Mouse (Mus musculus): ENCODE measurements at regions not wholly inside any gene's neighbourhood (a gene's known extent, or its start where the extent isn't known, plus 50 kb on each side); places are given as distances from the start of the nearest gene placed in this dataset.

DNA sequence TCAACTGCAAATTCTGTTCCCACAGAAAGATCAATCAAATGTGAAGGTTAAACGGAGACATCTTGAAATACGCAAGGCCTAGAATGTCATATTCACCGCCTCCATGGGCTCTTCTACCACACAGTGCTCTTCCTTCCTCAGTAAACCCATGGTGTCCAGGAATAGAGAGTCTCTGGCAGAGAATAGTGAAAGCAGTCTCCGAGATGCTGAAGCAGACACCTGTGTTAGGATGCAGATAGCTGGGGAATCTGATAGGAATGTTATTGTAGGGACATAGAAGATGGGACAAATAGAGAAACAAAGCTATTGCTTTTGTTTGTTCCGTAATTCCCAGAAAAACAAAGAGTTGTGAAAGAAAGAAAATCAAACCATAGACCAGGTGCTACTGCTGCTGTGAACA, 328.5 kb downstream of the Cd83 start:
- no peak for ATAC-seq (replicated peaks; ENCODE audit: low FRiP score, poor library complexity, severe bottlenecking)

DNA sequence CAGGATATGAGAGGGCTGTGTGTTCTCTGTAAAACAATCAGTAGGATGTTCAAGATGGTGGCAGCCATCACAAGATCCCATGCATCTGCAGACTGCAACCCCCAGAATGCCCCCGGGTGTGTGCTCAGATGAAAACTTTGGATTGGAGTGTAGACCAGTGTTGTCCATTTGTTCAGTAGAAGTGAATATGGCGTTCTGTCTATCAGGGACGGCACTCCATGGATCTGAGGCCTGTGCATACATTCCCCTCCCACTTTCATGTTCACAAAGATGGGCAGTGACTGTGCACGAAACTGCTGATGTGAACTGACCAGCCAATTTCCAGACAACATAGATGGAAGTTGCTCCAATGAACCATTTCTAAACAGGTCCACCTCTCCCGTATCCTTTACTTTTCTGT, 330.3 kb downstream of the Cd83 start:
- no peak for ATAC-seq (replicated peaks; ENCODE audit: low FRiP score, poor library complexity, severe bottlenecking)

DNA sequence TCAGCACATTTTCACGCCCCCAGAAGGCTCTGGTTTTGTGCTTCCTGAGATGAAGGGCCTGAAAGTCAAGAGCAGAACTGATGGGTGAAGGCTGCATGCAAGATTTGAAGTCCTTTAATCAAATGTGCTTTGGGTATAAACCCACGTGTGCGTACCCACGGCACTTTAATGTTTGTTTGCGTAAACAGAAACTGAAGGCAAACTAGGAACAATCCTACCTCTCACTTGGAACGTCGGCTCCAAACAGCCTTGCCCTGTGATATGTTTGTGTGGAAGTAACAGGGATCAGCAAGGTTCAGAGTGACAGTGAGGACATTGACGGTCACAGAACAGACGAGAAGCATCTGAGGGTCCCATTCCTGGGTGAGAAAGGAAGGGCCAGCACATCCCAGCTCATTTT, 333.3 kb downstream of the Cd83 start:
- ATAC-seq (replicated peaks; ENCODE audit: low FRiP score, poor library complexity, severe bottlenecking), result no peak

DNA sequence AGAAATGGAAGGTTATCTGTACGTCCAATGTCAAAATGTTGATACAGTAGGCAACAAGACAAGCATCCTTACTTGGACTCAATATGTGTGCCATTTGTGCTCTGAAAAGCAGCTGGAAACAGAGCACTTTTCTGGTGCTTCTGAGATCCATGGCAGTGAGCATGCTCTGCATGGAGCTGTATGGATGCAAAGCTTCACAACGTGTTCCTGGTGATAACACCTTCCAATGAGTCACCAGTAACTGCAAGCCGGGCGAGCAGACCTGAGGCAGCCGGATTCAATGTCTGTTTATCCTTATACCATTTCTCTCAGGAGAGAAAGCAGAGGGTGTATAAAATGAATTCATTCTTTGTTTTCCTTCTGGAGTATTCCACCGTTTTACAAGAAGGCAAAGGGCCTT, 334.3 kb downstream of the Cd83 start:
- ATAC-seq (replicated peaks; ENCODE audit: low FRiP score, poor library complexity, severe bottlenecking), result no peak

DNA sequence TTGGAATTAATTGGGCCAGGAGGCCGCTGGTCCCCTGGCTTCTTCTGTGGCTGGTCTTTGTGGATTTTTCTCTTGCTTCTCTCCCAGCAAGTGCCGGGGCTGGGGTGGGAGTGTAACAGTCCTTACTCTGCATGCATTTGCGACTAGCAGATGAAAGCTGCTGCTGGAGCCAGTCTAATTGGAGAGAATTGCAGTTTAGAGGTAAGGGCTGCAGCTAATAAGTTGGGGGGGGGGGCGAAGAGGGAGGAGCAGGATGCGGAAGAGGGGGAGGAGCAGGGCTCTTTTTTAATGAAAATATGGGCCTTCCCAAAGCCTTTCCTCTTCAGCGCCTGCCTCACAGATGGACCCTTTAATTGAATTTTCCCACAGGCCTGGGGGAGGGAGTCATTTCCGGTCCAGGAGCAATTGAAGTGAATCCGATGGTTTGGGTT, 336.7 kb downstream of the Cd83 start:
- no peak for ATAC-seq (replicated peaks; ENCODE audit: low FRiP score, poor library complexity, severe bottlenecking)

GRCm38 (mm10) chr13:44121932-44122331, 337.4 kb downstream of the Cd83 start:
- no peak for ATAC-seq (replicated peaks; ENCODE audit: low FRiP score, poor library complexity, severe bottlenecking)

GRCm38 (mm10) chr13:44126198-44126597, 341.6 kb downstream of the Cd83 start:
- no peak for ATAC-seq (replicated peaks; ENCODE audit: low FRiP score, poor library complexity, severe bottlenecking)

DNA sequence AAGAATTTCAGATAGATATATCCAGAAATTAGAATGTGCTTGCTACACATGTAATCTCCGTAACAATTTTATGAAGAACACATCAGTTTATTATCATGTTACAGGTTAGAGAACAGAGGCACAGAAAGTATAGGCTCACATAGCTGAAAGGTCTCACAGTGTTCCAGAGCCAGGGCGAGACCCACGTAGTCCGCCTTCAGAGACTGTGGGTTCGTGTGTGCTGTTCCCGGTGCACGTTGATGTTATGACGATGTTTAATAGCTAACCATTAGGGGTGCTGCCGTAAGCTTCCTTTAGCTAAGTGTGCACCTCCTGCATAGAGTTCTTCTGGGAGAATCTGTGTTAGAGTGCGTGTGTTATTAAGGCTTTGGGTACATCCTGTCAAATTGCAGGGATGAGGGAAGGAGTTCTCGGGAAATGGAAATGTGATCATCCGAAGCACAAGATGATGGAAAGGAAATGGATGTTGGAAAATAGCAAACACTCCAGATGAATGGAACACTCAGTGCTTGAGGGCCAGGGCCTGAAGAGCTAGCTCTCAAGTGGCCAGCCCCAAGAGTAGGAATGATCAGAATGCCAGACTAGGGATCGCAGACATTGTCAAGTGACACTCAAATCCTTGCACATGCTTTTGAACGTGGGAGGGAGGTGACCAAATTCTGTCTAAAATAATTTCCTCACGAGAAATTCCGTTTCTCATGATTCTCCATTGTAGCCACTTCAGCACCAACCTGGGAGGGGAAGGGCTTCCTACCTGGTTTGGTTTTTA, 344.1 kb downstream of the Cd83 start:
- ATAC-seq (replicated peaks; ENCODE audit: low FRiP score, poor library complexity, severe bottlenecking), result no peak

GRCm38 (mm10) chr13:44131916-44132315, 347.3 kb downstream of the Cd83 start:
- ATAC-seq (replicated peaks; ENCODE audit: low FRiP score, poor library complexity, severe bottlenecking), result no peak

GRCm38 (mm10) chr13:44132510-44132909, 347.9 kb downstream of the Cd83 start:
- no peak for ATAC-seq (replicated peaks; ENCODE audit: low FRiP score, poor library complexity, severe bottlenecking)

- ATAC-seq (replicated peaks; ENCODE audit: low FRiP score, poor library complexity, severe bottlenecking), result no peak
Observed at GRCm38 (mm10) chr13:44133436-44133835, 348.9 kb downstream of the Cd83 start.

GRCm38 (mm10) chr13:44141181-44141580, 356.6 kb downstream of the Cd83 start:
- no peak for ATAC-seq (replicated peaks; ENCODE audit: low FRiP score, poor library complexity, severe bottlenecking)

GRCm38 (mm10) chr13:44145441-44145840, 360.9 kb downstream of the Cd83 start:
- ATAC-seq (replicated peaks; ENCODE audit: low FRiP score, poor library complexity, severe bottlenecking), result no peak

GRCm38 (mm10) chr13:44147841-44148240, 363.3 kb downstream of the Cd83 start:
- no peak for ATAC-seq (replicated peaks; ENCODE audit: low FRiP score, poor library complexity, severe bottlenecking)

GRCm38 (mm10) chr13:44149499-44149898, 364.9 kb downstream of the Cd83 start:
- ATAC-seq (replicated peaks; ENCODE audit: low FRiP score, poor library complexity, severe bottlenecking), result no peak

GRCm38 (mm10) chr13:44151526-44151925, 367.0 kb downstream of the Cd83 start:
- no peak for ATAC-seq (replicated peaks; ENCODE audit: low FRiP score, poor library complexity, severe bottlenecking)

GRCm38 (mm10) chr13:44152806-44153613, 368.4 kb downstream of the Cd83 start:
- ATAC-seq (replicated peaks; ENCODE audit: low FRiP score, poor library complexity, severe bottlenecking), result no peak

DNA sequence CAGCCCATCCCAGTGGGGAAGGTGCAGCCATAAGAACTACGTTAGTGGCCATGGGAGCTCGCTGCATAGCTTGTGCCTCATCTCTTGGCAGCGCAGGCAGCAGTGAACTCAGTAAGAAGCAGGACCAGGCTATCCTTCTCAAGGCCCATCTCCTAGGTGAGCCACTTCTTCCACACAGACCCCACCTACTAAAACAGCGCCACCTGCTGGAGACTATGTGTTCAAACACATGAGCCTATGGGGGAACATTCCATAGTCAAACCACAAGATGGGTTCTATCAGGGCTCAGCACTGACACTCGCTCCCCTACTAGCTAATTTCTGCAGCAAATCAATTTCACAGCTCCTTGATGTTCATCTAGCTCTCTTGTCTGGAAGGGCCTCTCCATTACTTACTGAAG, 369.2 kb downstream of the Cd83 start:
- no peak for ATAC-seq (replicated peaks; ENCODE audit: low FRiP score, poor library complexity, severe bottlenecking)

- ATAC-seq (replicated peaks; ENCODE audit: low FRiP score, poor library complexity, severe bottlenecking), result no peak
Observed at GRCm38 (mm10) chr13:44155956-44156355, 371.4 kb downstream of the Cd83 start.

GRCm38 (mm10) chr13:44156546-44156945, 372.0 kb downstream of the Cd83 start:
- ATAC-seq (replicated peaks; ENCODE audit: low FRiP score, poor library complexity, severe bottlenecking), result no peak

DNA sequence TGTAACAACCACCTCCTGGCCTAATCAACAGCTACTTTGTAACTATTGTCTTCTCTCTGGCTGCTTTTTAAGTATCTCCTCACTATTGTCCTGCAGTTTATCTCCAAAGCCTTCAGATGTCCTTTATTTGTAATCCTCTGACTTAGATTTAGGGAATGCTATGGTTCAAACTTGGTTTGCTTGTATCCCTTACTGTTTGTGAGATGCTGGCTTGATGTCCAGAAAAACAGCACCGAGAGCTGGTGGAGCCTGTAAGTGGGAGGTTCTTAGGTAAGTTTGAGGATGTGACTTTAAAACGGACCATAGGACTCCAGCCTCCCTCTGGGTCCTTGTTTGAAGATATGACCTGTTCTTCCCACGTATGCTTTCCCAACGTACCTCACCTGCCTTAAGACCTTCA, 372.7 kb downstream of the Cd83 start:
- ATAC-seq (replicated peaks; ENCODE audit: low FRiP score, poor library complexity, severe bottlenecking), result no peak
